Mouse (Mus musculus) spleen, adult 2 months (tissue): ENCODE results near the gene Cpeb4. TPM values are rescaled to one million over a fixed set of nuclear protein-coding genes. Genes with fewer than 3 reads are reported as not detected.

Experiments used
- DNase-seq, 2 experiments: peaks; one replicate each; pipeline versions ENCODE4 v3.0.0 to v3.0.0-alpha.2; 2012 to 2021; ENCODE audit warnings: low spot score in 2 of 2, low read depth in 1 of 2
- H3K27ac ChIP-seq: fragments of 200-500 bp; 2 replicates; pipeline ENCODE4 v1.5.1; 2012; ENCODE audit warnings: low read length, inconsistent platforms; ENCODE audit not compliant: insufficient read depth
- H3K27me3 ChIP-seq: fragments of 200-500 bp; 2 replicates; pipeline ENCODE4 v1.6.1; 2012; ENCODE audit warnings: mild to moderate bottlenecking, moderate library complexity, low read length, inconsistent platforms; ENCODE audit not compliant: control insufficient read depth, insufficient read depth
- H3K36me3 ChIP-seq: fragments of 200-500 bp; 2 replicates; pipeline ENCODE4 v1.6.1; 2012; ENCODE audit warnings: mild to moderate bottlenecking, low read length, inconsistent platforms; ENCODE audit not compliant: control insufficient read depth, insufficient read depth
- H3K4me1 ChIP-seq: fragments of 200-500 bp; 2 replicates; pipeline ENCODE4 v1.6.1; 2011; ENCODE audit warnings: inconsistent platforms; ENCODE audit not compliant: control insufficient read depth, insufficient read depth, insufficient read length
- H3K4me3 ChIP-seq: fragments of 200-500 bp; 2 replicates; pipeline ENCODE4 v1.5.1; 2011; ENCODE audit warnings: mild to moderate bottlenecking, inconsistent platforms; ENCODE audit not compliant: insufficient read depth, insufficient read length; ENCODE audit errors: extremely low read depth
- CTCF ChIP-seq: fragments of 200-500 bp; IDR thresholded peaks from 2 replicates; pipeline ENCODE4 v1.5.1; 2011; ENCODE audit warnings: mild to moderate bottlenecking, inconsistent platforms; ENCODE audit not compliant: insufficient read depth, insufficient read length, insufficient replicate concordance; ENCODE audit errors: extremely low read depth
- POLR2A ChIP-seq: fragments of 200-500 bp; IDR thresholded peaks from 2 replicates; pipeline ENCODE4 v1.6.1; 2011; ENCODE audit warnings: low read depth, low read length, inconsistent platforms
- WGBS: fragments of 180-500 bp; shearing (Covaris S2); methylation state at CpG from one replicate; pipeline ENCODE4 v1.1.7; 2018; 5-methylcytosine and 5-hydroxymethylcytosine counted together
- polyA plus RNA-seq: library from polyadenylated mRNA; depleted of rRNA; stranded (reverse); fragments of >200 nt; gene quantifications from 2 replicates; pipeline ENCODE4 v1.2.3, GENCODE M21; 2012

The Cpeb4 gene
- polyA plus RNA-seq, 1 experiment, result 10.4 TPM

DNA sequence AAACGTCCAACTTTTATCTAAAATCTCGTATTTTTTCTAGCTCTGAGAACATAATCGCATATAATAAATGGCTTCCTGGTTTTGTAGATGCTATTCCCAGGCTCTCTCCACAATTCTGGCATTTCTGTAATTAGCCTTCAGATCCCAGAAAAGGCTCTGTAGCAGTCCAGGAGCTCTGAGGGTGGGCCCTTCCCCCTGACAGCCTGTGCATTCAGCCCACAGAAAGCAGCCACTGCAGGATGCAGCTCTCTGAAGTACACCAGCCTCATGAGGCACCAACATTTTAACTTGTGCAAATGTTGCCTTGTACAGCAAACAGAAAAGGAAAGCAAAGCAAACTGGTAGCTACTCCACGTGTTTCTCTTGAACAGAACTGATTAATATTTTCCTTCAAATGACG is 17.1 kb upstream of the Cpeb4 start:
- H3K4me1 ChIP-seq, result no peaks in the 10 kb centered on the region

DNA sequence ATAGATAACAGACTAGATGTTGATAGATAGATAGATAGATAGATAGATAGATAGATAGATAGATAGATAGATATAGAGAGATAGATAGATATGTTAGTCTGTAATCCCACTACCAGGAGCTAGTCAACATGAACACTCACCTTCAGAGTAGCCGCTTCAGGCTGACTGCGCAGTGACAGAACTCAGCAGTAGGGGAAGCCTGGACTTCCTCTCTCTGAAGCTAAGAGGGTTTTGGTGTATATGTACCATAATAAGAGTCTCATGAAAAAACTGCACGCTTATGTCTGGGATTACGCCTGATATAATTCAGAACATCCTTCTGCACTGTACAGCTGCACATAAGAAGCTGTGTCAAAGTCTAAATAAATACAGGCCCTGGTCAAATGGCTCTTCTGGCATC is 14.5 kb upstream of the Cpeb4 start:
- Histone ChIP-seq H3K4me3 (no peak overlapping the region), H3K4me1 (no peaks in the 10 kb centered on the region), H3K36me3 (no peaks in the 10 kb centered on the region), H3K27ac (no peak overlapping the region), H3K27me3 (no peaks in the 10 kb centered on the region)
- DNase-seq, result no peak
- WGBS, result 32% methylated on average over 4 of the region's 4 CpGs
- TF ChIP-seq CTCF (no peak), POLR2A (no peak)

More for the DNA sequence above, 17.1 kb upstream of the Cpeb4 start:
- H3K27ac ChIP-seq, result no peak overlapping the region
- DNase-seq, result no peak
- H3K36me3 ChIP-seq, result no peaks in the 10 kb centered on the region
- 85% methylated on average over 5 of the region's 5 CpGs for WGBS
- no peaks in the 10 kb centered on the region for H3K27me3 ChIP-seq
- TF ChIP-seq CTCF (no peak), POLR2A (no peak)
- H3K4me3 ChIP-seq, result no peak overlapping the region

DNA sequence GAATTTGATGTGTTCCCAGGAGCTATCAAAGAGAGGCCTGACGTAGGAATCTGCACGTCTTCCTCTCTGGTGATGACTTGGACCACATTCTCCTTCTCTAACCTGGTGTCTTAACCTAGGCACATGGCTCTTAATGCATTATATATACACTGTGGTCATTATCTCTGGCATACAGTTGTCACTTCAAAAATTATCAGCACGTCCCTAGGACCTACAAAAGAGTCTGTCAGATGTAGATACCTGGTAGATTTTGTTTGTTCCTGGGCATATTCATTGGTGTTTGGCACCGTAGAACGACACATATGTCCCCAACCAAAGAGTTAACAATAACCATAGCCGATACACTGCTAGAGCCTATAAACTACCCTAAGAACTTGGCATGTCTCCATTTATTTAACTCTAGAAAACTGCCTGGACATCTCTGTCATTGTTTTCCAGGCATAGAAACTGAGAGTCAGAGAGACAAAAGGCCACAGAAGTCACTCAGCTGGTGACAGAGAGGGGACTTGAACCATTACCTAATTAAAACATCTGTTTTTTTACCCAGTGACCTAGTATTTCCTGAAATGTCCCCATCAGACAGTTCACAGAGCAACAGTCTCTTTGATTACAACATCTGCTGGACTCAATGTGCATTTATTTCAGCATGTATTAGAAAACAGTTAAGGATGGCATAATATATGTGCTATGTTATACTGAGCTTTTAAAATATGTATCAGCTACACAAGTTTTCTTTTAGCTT is 10.7 kb upstream of the Cpeb4 start:
- TF ChIP-seq POLR2A, result no peak
- no peak for TF ChIP-seq CTCF
- Histone ChIP-seq H3K27ac (no peak overlapping the region), H3K36me3 (no peaks in the 10 kb centered on the region), H3K4me3 (no peak overlapping the region), H3K4me1 (no peaks in the 10 kb centered on the region), H3K27me3 (no peaks in the 10 kb centered on the region)
- no peak for DNase-seq
- 77% methylated on average over 6 of the region's 6 CpGs for WGBS

DNA sequence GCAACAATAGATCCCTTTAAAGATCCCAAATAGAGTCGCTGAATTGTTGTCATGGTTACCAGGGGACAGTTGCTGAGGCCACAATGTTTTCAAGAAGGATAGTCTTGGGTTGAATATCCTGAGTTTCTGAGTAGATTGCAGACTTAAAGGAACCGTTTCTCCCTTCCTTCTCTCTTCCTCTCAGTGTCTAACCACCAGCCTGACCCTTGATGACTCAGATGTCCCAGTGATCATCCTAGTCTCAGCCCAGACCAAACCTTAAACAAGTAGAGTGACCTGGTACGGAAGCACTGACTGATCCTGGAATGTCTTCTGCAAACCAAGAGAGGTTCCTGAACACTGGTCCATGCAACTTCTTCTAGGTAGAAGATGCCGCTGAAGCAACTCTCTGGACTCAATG is 4.0 kb upstream of the Cpeb4 start:
- 73% methylated on average over 4 of the region's 4 CpGs for WGBS

DNA sequence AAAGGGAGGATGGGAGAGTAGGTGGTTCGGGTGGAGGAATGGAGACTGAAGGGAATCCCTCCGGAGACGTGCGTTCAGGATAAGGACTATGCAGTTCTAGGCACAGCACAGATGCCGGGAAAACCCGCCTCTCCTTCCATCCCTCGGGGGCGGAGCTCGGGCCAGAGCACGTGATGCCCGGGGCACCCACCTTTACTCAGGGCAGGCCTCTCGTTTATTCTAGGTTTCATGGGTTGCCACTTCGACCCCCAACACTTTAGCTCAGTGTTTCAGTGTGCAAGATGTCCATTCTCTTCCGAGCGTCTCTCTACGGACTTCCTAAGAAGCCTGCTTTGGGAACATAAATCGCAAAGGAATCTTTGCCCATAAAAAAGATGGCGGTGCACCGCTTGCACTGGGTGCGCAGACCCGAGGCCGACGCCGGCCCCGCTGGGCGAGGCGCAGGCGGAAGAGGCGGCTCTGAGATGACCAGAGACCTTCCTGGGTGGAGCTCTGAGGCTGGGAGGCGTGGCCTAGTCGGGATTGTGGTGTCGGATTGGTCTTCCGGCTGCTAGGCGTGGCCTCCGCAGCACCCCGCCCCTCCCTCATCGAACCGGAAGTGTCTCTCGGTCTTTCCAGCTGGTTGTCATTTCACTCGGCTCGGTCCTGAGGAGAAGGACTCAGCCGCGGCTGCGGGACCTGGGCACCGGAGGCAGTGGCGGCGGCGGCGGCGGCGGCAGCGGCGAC is 1.6 kb upstream of the Cpeb4 start:
- Histone ChIP-seq H3K4me3 (peak overlapping the region; percentile 69), H3K27me3 (no peaks in the 10 kb centered on the region), H3K36me3 (no peaks in the 10 kb centered on the region), H3K27ac (peak overlapping the region; percentile 82), H3K4me1 (peaks cover 6% of the 10 kb centered on the region)
- DNase-seq, result peak; percentile 97 to 98
- 1% methylated on average over 51 of the region's 53 CpGs for WGBS
- TF ChIP-seq POLR2A (peak; percentile 72), CTCF (no peak)

More for the DNA sequence above, 4.0 kb upstream of the Cpeb4 start:
- Histone ChIP-seq H3K27ac (no peak overlapping the region), H3K4me3 (no peak overlapping the region), H3K36me3 (no peaks in the 10 kb centered on the region), H3K4me1 (peaks cover 5% of the 10 kb centered on the region), H3K27me3 (no peaks in the 10 kb centered on the region)
- no peak for DNase-seq
- TF ChIP-seq POLR2A, result no peak
- no peak for TF ChIP-seq CTCF

DNA sequence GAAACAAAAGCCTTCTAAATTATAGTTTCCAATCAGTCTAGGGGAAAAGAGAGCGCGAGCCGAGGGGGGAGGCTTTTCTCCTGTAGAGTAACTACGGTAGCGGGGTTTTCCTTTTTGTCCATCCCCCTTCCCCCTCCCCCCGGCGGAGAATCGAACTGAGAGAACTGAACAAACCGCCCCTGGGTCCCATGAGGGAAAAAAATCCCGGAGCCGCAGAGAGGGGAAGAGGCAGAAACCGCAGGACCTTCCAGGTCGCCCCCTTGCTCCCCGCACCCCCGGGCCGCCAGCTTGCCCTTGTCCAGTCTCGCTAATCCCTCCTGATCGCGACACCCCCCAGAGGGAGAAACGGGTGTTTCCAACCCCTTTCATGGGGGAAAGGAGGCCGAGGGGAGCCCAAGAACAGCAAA is 873 bp upstream of the Cpeb4 start:
- H3K36me3 ChIP-seq, result no peaks in the 10 kb centered on the region
- peak overlapping the region; percentile 56; the same call in 1 of the 2 replicates for H3K27ac ChIP-seq
- peaks cover 6% of the 10 kb centered on the region for H3K4me1 ChIP-seq
- H3K4me3 ChIP-seq, result peak overlapping the region; percentile 69
- no peaks in the 10 kb centered on the region for H3K27me3 ChIP-seq
- no peak for TF ChIP-seq POLR2A
- TF ChIP-seq CTCF, result no peak
- peak in 1 of 2 experiments; percentile 38 for DNase-seq
- WGBS, result under 1% methylated on average over 21 of the region's 21 CpGs
